Mouse (Mus musculus) stomach, embryonic 14.5 days (tissue): ENCODE results near the gene Nup214. TPM values are rescaled to one million over a fixed set of nuclear protein-coding genes. Genes with fewer than 3 reads are reported as not detected.
A peak's percentile ranks its signal among the peaks of the same experiment; 100 is the strongest.

ENCODE experiments used
- ATAC-seq: fragments of 200-750 bp; cut with Nextera tagmentation; 2 replicates; pipeline ENCODE4 v1.8.0; 2017; ENCODE audit warnings: low read depth, moderate TSS enrichment; ENCODE audit not compliant: insufficient number of reproducible peaks, insufficient read depth, low FRiP score
- H3K27ac ChIP-seq: fragments of 300-500 bp; sonication (generic); 2 replicates; pipeline ENCODE4 v1.5.1; 2014; ENCODE audit warnings: mild to moderate bottlenecking, low read length, moderate library complexity, mixed read lengths
- H3K27me3 ChIP-seq: fragments of 300-500 bp; sonication (generic); 2 replicates; pipeline ENCODE4 v1.6.1; 2014; ENCODE audit warnings: low read length, control low read depth, mixed read lengths; ENCODE audit not compliant: control insufficient read depth, insufficient read depth
- H3K36me3 ChIP-seq: fragments of 300-500 bp; sonication (generic); 2 replicates; pipeline ENCODE4 v1.6.1; 2014; ENCODE audit warnings: mild to moderate bottlenecking, control low read depth, low read length, moderate library complexity, mixed read lengths; ENCODE audit not compliant: control insufficient read depth, insufficient read depth
- H3K4me1 ChIP-seq: fragments of 300-500 bp; sonication (generic); 2 replicates; pipeline ENCODE4 v1.6.1; 2014; ENCODE audit warnings: low read length, control low read depth, mixed read lengths; ENCODE audit not compliant: control insufficient read depth, insufficient read depth
- H3K4me2 ChIP-seq: fragments of 300-500 bp; sonication (generic); replicated peaks from 2 replicates; pipeline ENCODE4 v1.6.1; 2014; ENCODE audit warnings: low read depth, low read length, control low read depth
- H3K4me3 ChIP-seq: fragments of 300-500 bp; sonication (generic); 2 replicates; pipeline ENCODE4 v1.5.1; 2014; ENCODE audit warnings: low read depth, low read length, control low read depth
- H3K9ac ChIP-seq: fragments of 300-500 bp; sonication (generic); replicated peaks from 2 replicates; pipeline ENCODE4 v1.6.1; 2014; ENCODE audit warnings: low read depth, mild to moderate bottlenecking, control low read depth, low read length, moderate library complexity, mixed read lengths
- H3K9me3 ChIP-seq: fragments of 300-500 bp; sonication (generic); 2 replicates; pipeline ENCODE4 v1.6.1; 2016; ENCODE audit warnings: low read depth, low read length, control low read depth; ENCODE audit not compliant: control insufficient read depth
- WGBS: fragments of 180-500 bp; shearing (Covaris S2); extraction: QIAGEN DNeasy Blood & Tissue Kit; methylation state at CpG from one replicate; pipeline ENCODE4 v1.1.7; 2014; 5-methylcytosine and 5-hydroxymethylcytosine counted together
- polyA plus RNA-seq: library from polyadenylated mRNA; unstranded; fragments of >200 nt; fragmentation: Nextera tagmentation; extraction: Ambion mirVana; gene quantifications from 2 replicates; pipeline ENCODE4 v1.2.1, GENCODE M21; 2014

Gene Nup214
- polyA plus RNA-seq, 1 experiment from 2014 or later, result 93.9 TPM

DNA sequence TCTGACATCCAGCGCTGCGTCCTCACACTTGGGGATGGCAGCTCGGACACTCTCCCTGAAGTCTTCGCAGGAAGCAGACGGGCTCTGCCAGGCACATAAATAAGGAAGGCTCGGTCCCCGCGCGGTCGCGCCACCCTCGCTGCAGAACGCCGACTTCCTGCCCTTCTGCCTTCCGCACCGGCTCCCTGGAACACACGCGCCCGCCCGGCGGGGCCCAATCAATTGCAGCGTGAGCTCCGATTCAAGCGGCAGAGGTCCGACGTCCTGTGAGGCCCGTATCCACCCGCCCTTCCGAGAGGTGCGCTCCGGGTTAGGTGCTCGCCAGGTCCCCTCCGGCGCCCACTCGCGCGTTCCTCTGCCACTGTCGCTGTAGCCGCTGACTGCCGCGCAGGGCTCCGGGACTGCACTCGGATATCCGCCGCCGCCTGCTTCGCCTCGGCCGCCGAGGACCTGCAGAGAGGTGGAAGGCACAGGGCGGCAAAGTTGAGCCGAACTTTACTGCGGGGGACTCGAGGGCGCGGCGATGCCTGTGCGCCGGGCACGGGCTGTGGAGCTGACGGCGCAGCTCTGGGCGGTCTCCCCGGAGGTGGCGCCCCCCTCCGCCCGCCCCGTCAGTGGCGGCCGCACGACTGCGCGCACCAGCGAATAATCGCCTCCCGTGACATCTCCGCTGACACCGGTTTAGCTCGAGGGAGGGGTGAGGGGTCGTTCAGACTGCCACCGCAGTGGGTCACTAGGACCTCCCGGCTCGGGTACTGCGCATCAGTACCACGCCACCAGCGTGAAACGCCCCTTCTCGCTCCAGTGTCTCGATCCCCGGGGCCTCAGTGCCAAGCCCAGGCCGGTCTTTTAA, 109.1 kb downstream of the Nup214 start:
- no peak for ATAC-seq
- Histone ChIP-seq H3K4me2 (peak overlapping the region; percentile 100), H3K4me3 (peak overlapping the region; percentile 63), H3K4me1 (peaks cover 10% of the 10 kb centered on the region), H3K27ac (no peak overlapping the region), H3K9me3 (no peaks in the 10 kb centered on the region), H3K36me3 (no peaks in the 10 kb centered on the region), H3K27me3 (peaks cover 23% of the 10 kb centered on the region), H3K9ac (no peak overlapping the region)
- under 1% methylated on average over 89 of the region's 91 CpGs for WGBS

DNA sequence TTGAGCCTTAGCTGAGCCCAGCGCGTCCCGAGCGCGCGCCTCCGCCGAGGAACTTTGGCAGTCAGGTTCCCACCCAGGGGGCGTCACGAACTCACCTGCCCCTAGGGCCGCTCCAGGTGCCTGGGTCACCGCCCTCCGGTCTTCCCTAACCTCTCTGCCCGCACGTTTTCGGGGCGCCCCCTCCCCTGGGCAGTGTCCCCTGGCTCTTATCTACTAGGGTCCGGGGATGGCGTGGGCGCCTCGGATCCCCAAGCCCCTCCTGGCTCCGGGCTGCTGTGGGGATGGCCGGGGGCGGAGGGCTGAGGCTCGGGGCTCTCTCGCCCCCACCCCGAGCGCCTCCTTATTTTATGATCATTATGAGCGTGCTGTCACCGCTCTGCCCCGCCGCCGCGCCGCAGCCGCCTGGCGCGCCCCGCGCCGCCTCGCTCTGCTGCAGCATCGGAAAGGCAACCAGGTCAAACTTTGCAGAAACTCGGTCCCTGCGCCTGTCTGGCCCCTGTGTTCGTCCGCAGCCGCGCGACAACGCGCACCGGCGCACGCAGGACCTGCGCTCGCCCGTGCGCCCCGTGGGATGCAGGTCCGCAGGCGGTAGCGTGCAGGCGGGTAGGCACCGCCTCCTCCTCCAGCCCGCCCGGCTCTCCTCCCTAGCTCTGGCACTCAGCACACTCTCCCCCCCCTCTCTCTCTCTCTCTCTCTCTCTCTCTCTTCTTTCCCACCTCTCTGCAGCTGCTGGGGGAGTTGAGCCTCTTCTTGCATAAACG, 110.1 kb downstream of the Nup214 start, which contains the start of gene Fam78a:
TSS of gene Fam78a (minus strand) at position 747 of the 761 bp plus-strand sequence.
- Histone ChIP-seq H3K27ac (no peak within 1 kb of the TSS), H3K9ac (peak within 1 kb of the TSS; percentile 25; the same call in 1 of the 2 replicates), H3K9me3 (no peaks in the 10 kb centered on the region), H3K27me3 (peaks cover 23% of the 10 kb centered on the region), H3K4me2 (peak within 1 kb of the TSS; percentile 100), H3K4me3 (peak within 1 kb of the TSS; percentile 63), H3K4me1 (peaks cover 12% of the 10 kb centered on the region), H3K36me3 (no peaks in the 10 kb centered on the region)
- ATAC-seq, result peak; percentile 65; the same call in 1 of the 2 replicates
- WGBS, result 1% methylated on average over 65 of the region's 68 CpGs

DNA sequence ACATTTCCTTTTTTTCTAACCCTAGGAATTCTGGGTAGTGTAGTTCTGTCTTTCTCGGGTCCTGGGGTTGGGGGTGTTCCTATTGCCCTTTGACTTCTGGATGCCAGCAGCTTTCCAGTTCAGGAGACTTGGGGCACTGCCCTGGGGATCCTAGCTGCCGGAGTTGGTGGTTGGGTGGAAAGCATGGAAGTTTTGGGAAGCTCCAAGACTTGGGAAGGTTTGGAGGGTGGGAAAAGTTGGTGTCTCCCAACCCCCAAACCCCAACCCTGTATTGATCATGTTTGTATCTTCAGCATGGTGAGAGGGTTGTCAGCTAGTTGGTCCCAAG, 110.6 kb downstream of the Nup214 start:
- Histone ChIP-seq H3K36me3 (no peaks in the 10 kb centered on the region), H3K9me3 (no peaks in the 10 kb centered on the region), H3K9ac (no peak overlapping the region), H3K4me1 (peaks cover 12% of the 10 kb centered on the region), H3K4me2 (peak overlapping the region; percentile 100), H3K27ac (no peak overlapping the region), H3K4me3 (peak overlapping the region; percentile 63), H3K27me3 (peaks cover 23% of the 10 kb centered on the region)
- WGBS, result 20% methylated on average over 2 of the region's 2 CpGs
- ATAC-seq, result no peak

DNA sequence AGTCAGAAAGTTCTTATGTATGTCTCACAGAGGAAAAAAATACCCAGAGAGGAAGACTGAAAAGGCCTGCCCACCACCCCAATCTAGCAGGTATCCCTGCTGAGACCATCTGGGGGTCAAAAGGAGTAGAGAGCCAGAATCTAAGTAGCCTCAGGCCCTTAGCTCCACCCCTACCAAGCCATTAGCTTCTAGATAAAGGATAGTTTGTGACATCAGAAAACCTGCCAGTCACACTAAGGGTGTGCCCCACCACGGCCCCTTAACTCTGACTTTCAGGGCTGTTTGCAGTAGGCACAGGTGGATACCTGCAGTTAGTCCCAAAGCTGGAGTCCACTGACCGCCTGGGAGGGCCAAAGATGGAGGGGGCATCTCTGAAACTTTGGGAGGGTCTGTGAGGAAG, 111.0 kb downstream of the Nup214 start:
- 66% methylated on average over 2 of the region's 2 CpGs for WGBS
- Histone ChIP-seq H3K4me3 (no peak overlapping the region), H3K27ac (no peak overlapping the region), H3K27me3 (peaks cover 23% of the 10 kb centered on the region), H3K4me2 (no peak overlapping the region), H3K9me3 (no peaks in the 10 kb centered on the region), H3K36me3 (no peaks in the 10 kb centered on the region), H3K9ac (no peak overlapping the region), H3K4me1 (peaks cover 12% of the 10 kb centered on the region)
- ATAC-seq, result peak; percentile 19; the same call in 1 of the 2 replicates

DNA sequence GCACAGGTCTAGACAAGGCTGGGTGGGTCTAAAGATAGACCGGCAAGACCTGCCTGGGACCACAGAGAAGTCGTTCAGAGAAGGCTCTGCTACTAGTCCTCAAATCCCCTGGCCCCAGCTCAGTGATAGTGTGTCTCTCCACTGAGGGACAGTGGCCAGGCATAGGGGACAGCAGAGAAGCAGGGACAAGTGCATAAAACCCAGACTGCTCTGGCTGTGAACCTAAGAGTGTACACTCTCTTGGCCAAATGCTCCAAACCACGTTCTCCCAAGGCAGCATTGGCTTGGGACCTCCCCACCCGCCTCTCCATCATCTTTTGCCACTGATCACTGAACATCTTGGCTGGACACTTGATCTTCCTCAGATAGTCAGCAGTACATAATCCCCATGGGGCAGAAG, 113.4 kb downstream of the Nup214 start:
- no peak overlapping the region for H3K4me2 ChIP-seq
- H3K27me3 ChIP-seq, result peaks cover 15% of the 10 kb centered on the region

DNA sequence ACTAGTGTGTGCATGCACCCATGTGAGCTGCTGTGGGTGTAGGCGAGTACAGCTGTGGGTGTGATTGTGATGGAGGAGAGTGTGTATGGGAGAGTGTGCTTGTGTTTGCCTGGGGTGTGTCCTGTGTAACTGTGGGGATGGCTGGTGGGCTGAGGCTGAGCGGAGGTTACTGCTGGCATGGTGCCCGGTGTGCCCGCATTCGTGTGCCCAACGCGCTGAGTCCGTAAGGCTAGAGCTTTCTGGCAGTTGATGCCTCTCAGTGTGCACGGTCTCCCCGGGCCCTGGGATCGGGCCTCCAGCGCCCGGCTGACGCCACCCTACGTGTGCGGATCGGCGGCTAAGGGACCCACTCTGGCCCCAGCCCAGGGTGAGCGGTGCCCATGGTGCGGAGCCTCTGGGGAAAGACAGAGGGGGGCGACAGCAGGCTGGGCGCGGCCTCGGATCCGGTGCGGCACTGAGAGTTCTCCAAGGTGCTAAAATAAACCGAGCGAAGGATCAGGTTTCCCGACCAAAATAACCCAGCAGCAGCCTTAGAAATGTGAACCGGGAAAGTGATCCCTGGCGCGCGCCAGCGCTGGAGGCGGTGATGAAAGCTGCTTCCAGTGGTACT, 114.2 kb downstream of the Nup214 start:
- Histone ChIP-seq H3K36me3 (no peaks in the 10 kb centered on the region), H3K27ac (no peak overlapping the region), H3K4me2 (peak overlapping the region; percentile 38), H3K4me1 (peaks cover 12% of the 10 kb centered on the region), H3K27me3 (peaks cover 10% of the 10 kb centered on the region), H3K4me3 (no peak overlapping the region), H3K9ac (no peak overlapping the region), H3K9me3 (no peaks in the 10 kb centered on the region)
- no peak for ATAC-seq
- 6% methylated on average over 35 of the region's 35 CpGs for WGBS

More for the DNA sequence above, 113.4 kb downstream of the Nup214 start:
- no peak overlapping the region for H3K27ac ChIP-seq
- H3K9ac ChIP-seq, result no peak overlapping the region
- 63% methylated on average over 4 of the region's 4 CpGs for WGBS
- H3K36me3 ChIP-seq, result no peaks in the 10 kb centered on the region
- ATAC-seq, result no peak
- no peaks in the 10 kb centered on the region for H3K9me3 ChIP-seq
- peaks cover 12% of the 10 kb centered on the region for H3K4me1 ChIP-seq
- H3K4me3 ChIP-seq, result no peak overlapping the region

- Histone ChIP-seq H3K36me3 (no peaks in the 10 kb centered on the region), H3K27ac (no peak overlapping the region), H3K4me1 (peaks cover 4% of the 10 kb centered on the region; the same call in 1 of the 2 replicates), H3K9me3 (no peaks in the 10 kb centered on the region), H3K27me3 (0 out of 2 replicates have a peak, but pooled peaks cover 3% of the 10 kb centered on the region), H3K9ac (no peak overlapping the region), H3K4me2 (no peak overlapping the region), H3K4me3 (no peak overlapping the region)
- ATAC-seq, result no peak
- WGBS, result 76% methylated on average over 3 of the region's 3 CpGs
Measured at GRCm38 (mm10) chr2:32089606-32090005, 115.4 kb downstream of the Nup214 start.

GRCm38 (mm10) chr2:32090145-32090544, 115.9 kb downstream of the Nup214 start:
- no peak overlapping the region for H3K4me2 ChIP-seq
- H3K27ac ChIP-seq, result no peak overlapping the region
- H3K36me3 ChIP-seq, result no peaks in the 10 kb centered on the region
- no peak overlapping the region for H3K9ac ChIP-seq
- H3K4me3 ChIP-seq, result no peak overlapping the region
- H3K27me3 ChIP-seq, result no peaks in the 10 kb centered on the region
- WGBS, result 83% methylated on average over 2 of the region's 2 CpGs
- H3K4me1 ChIP-seq, result peaks cover 4% of the 10 kb centered on the region; the same call in 1 of the 2 replicates
- H3K9me3 ChIP-seq, result no peaks in the 10 kb centered on the region
- no peak for ATAC-seq
